Mouse (Mus musculus) stomach, embryonic 14.5 days (tissue): Measurements from ENCODE around the gene Pald1. TPM values are rescaled to one million over a fixed set of nuclear protein-coding genes. Genes with fewer than 3 reads are reported as not detected.

Experiments
- ATAC-seq: fragments of 200-750 bp; cut with Nextera tagmentation; 2 replicates; pipeline ENCODE4 v1.8.0; 2017; ENCODE audit warnings: low read depth, moderate TSS enrichment; ENCODE audit not compliant: insufficient number of reproducible peaks, insufficient read depth, low FRiP score
- H3K27ac ChIP-seq: fragments of 300-500 bp; sonication (generic); 2 replicates; pipeline ENCODE4 v1.5.1; 2014; ENCODE audit warnings: mild to moderate bottlenecking, low read length, moderate library complexity, mixed read lengths
- H3K27me3 ChIP-seq: fragments of 300-500 bp; sonication (generic); 2 replicates; pipeline ENCODE4 v1.6.1; 2014; ENCODE audit warnings: low read length, control low read depth, mixed read lengths; ENCODE audit not compliant: control insufficient read depth, insufficient read depth
- H3K36me3 ChIP-seq: fragments of 300-500 bp; sonication (generic); 2 replicates; pipeline ENCODE4 v1.6.1; 2014; ENCODE audit warnings: mild to moderate bottlenecking, control low read depth, low read length, moderate library complexity, mixed read lengths; ENCODE audit not compliant: control insufficient read depth, insufficient read depth
- H3K4me1 ChIP-seq: fragments of 300-500 bp; sonication (generic); 2 replicates; pipeline ENCODE4 v1.6.1; 2014; ENCODE audit warnings: low read length, control low read depth, mixed read lengths; ENCODE audit not compliant: control insufficient read depth, insufficient read depth
- H3K4me2 ChIP-seq: fragments of 300-500 bp; sonication (generic); replicated peaks from 2 replicates; pipeline ENCODE4 v1.6.1; 2014; ENCODE audit warnings: low read depth, low read length, control low read depth
- H3K4me3 ChIP-seq: fragments of 300-500 bp; sonication (generic); 2 replicates; pipeline ENCODE4 v1.5.1; 2014; ENCODE audit warnings: low read depth, low read length, control low read depth
- H3K9ac ChIP-seq: fragments of 300-500 bp; sonication (generic); replicated peaks from 2 replicates; pipeline ENCODE4 v1.6.1; 2014; ENCODE audit warnings: low read depth, mild to moderate bottlenecking, control low read depth, low read length, moderate library complexity, mixed read lengths
- H3K9me3 ChIP-seq: fragments of 300-500 bp; sonication (generic); 2 replicates; pipeline ENCODE4 v1.6.1; 2016; ENCODE audit warnings: low read depth, low read length, control low read depth; ENCODE audit not compliant: control insufficient read depth
- WGBS: fragments of 180-500 bp; shearing (Covaris S2); extraction: QIAGEN DNeasy Blood & Tissue Kit; methylation state at CpG from one replicate; pipeline ENCODE4 v1.1.7; 2014; 5-methylcytosine and 5-hydroxymethylcytosine counted together
- polyA plus RNA-seq: library from polyadenylated mRNA; unstranded; fragments of >200 nt; fragmentation: Nextera tagmentation; extraction: Ambion mirVana; gene quantifications from 2 replicates; pipeline ENCODE4 v1.2.1, GENCODE M21; 2014

Pald1 gene
- polyA plus RNA-seq, 1 experiment from 2014 or later = 14.8 TPM

- Histone ChIP-seq H3K4me3 (no peak overlapping the region), H3K36me3 (no peaks in the 10 kb centered on the region), H3K9ac (no peak overlapping the region), H3K27me3 (peaks cover 32% of the 10 kb centered on the region), H3K4me2 (no peak overlapping the region), H3K9me3 (no peaks in the 10 kb centered on the region), H3K4me1 (peaks cover 9% of the 10 kb centered on the region; the same call in 1 of the 2 replicates), H3K27ac (no peak overlapping the region)
- no peak for ATAC-seq
- 22% methylated on average over 8 of the region's 8 CpGs for WGBS
Observed at GRCm38 (mm10) chr10:61415890-61416289, 32.6 kb upstream of the Pald1 start.

DNA sequence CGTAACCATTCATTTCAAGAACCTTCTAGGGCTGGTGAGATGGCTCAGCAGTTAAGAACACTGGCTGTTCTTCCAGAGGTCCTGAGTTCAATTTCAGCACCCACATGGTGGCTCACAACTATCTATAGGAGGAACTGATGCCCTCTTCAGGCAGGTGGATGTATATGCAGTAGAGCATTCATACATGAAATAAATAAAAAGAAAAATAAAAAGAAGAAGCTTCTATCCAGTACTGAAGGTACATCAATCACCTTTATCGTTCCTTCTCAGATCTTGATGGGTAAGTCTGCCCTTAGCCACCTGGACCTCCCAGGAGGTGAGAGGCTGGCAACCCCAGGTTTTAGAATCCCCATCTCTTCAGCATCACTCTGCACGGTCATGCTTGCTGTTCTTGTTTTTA is 31.9 kb upstream of the Pald1 start:
- ATAC-seq = no peak
- Histone ChIP-seq H3K9ac (no peak overlapping the region), H3K9me3 (no peaks in the 10 kb centered on the region), H3K27ac (no peak overlapping the region), H3K36me3 (no peaks in the 10 kb centered on the region), H3K4me3 (no peak overlapping the region), H3K27me3 (peaks cover 32% of the 10 kb centered on the region), H3K4me1 (peaks cover 9% of the 10 kb centered on the region; the same call in 1 of the 2 replicates), H3K4me2 (no peak overlapping the region)
- 60% methylated on average over 3 of the region's 3 CpGs for WGBS

DNA sequence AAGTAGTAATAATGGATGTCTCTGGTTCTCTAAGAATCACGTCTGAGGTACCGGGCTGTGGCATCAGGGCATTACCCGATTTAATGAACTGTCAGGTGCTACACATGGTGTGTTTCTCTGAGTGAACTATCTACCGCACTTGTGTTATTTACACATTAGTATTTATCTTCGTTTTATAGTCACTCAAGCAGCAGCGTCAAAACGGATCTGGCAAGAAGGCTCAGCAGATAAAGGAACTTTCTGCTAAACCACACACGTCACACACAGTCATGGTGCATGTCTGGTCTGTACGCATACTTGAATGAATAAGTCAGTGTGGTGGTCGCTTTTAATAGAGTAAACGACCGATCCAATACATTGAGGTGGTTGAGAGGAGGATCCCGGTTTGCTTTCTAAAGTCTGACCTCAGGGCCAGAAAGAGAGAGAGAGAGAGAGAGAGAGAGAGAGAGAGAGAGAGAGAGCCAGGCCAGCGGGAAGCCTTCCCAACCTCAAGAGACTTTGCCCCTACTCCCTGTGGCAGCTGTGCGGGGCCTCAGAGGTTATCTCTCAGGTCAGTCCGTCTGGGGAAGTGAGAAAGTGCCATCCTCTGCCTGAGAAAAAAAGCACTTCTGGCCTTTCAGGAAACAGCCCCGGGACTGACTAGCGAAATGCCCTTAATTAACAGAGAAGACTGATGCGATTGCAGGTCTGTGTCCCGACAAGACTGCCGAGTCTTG is 29.7 kb upstream of the Pald1 start:
- no peaks in the 10 kb centered on the region for H3K36me3 ChIP-seq
- peaks cover 18% of the 10 kb centered on the region for H3K27me3 ChIP-seq
- no peak overlapping the region for H3K4me2 ChIP-seq
- no peak overlapping the region for H3K27ac ChIP-seq
- H3K9me3 ChIP-seq = no peaks in the 10 kb centered on the region
- H3K4me3 ChIP-seq = no peak overlapping the region
- WGBS = 21% methylated on average over 21 of the region's 21 CpGs
- H3K9ac ChIP-seq = no peak overlapping the region
- ATAC-seq = peak; percentile 53; the same call in 1 of the 2 replicates
- H3K4me1 ChIP-seq = peaks cover 4% of the 10 kb centered on the region; the same call in 1 of the 2 replicates

DNA sequence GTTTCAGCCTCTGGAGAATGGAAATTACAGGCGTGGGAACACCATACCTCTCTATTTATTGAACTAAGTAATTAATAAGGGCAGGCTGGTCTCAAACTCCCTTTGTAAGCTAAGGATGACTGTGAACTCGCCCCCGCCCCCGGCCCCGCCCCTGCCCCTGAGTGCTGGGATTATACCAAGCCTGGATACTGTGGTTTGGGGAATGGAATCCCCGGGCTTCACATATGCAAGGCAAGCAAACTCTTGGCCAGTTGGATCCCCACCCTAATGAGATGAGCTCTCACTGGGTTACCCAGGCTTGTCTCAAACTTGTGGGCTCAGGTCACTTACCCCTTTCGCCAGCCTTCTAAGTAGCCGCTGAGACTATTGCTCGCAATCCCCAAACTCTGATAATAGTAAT is 26.9 kb upstream of the Pald1 start:
- H3K9ac ChIP-seq = no peak overlapping the region
- H3K27me3 ChIP-seq = no peaks in the 10 kb centered on the region
- H3K4me1 ChIP-seq = no peaks in the 10 kb centered on the region
- H3K4me3 ChIP-seq = no peak overlapping the region
- WGBS = 28% methylated on average over 9 of the region's 9 CpGs
- ATAC-seq = no peak
- no peak overlapping the region for H3K27ac ChIP-seq
- H3K9me3 ChIP-seq = no peaks in the 10 kb centered on the region; the same call in 1 of the 2 replicates
- no peaks in the 10 kb centered on the region for H3K36me3 ChIP-seq
- no peak overlapping the region for H3K4me2 ChIP-seq

DNA sequence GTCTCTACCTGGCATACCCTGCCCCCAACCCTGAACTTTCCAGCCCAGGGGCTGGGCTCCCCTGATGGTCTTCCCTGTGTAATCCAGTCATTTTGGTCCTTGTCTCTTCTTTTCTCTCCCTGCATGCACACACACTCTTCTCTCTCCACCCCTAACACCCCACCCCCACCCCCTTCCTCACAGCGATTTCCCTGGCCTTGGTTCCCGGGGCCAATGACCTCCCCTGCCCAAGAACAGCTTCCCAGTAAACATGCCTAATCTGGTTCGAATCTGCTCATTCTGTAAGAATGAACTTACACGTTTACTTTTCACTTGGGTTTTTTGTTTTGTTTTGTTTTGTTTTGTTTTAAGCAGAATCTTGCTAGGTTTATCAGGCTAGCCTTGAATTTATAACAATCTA is 26.4 kb upstream of the Pald1 start:
- H3K4me2 ChIP-seq = no peak overlapping the region
- no peak overlapping the region for H3K4me3 ChIP-seq
- H3K27ac ChIP-seq = no peak overlapping the region
- no peaks in the 10 kb centered on the region for H3K36me3 ChIP-seq
- no peaks in the 10 kb centered on the region for H3K4me1 ChIP-seq
- 2% methylated on average over 4 of the region's 4 CpGs for WGBS
- no peaks in the 10 kb centered on the region for H3K27me3 ChIP-seq
- H3K9ac ChIP-seq = no peak overlapping the region
- ATAC-seq = no peak
- H3K9me3 ChIP-seq = no peaks in the 10 kb centered on the region; the same call in 1 of the 2 replicates

- H3K36me3 ChIP-seq = no peaks in the 10 kb centered on the region
- no peaks in the 10 kb centered on the region for H3K4me1 ChIP-seq
- no peak overlapping the region for H3K4me3 ChIP-seq
- ATAC-seq = no peak
- H3K9me3 ChIP-seq = no peaks in the 10 kb centered on the region; the same call in 1 of the 2 replicates
- no peaks in the 10 kb centered on the region for H3K27me3 ChIP-seq
- 10% methylated on average over 10 of the region's 10 CpGs for WGBS
- no peak overlapping the region for H3K9ac ChIP-seq
- no peak overlapping the region for H3K4me2 ChIP-seq
- H3K27ac ChIP-seq = no peak overlapping the region
Observed at GRCm38 (mm10) chr10:61405958-61406357, 22.6 kb upstream of the Pald1 start.

- 85% methylated on average over 2 of the region's 2 CpGs for WGBS
- H3K27ac ChIP-seq = no peak overlapping the region
- H3K4me3 ChIP-seq = no peak overlapping the region
- ATAC-seq = no peak
- H3K27me3 ChIP-seq = no peaks in the 10 kb centered on the region
- no peaks in the 10 kb centered on the region; the same call in 1 of the 2 replicates for H3K9me3 ChIP-seq
- no peaks in the 10 kb centered on the region for H3K36me3 ChIP-seq
- no peak overlapping the region for H3K4me2 ChIP-seq
- no peak overlapping the region for H3K9ac ChIP-seq
- H3K4me1 ChIP-seq = no peaks in the 10 kb centered on the region
Observed at GRCm38 (mm10) chr10:61402911-61403310, 19.6 kb upstream of the Pald1 start.

DNA sequence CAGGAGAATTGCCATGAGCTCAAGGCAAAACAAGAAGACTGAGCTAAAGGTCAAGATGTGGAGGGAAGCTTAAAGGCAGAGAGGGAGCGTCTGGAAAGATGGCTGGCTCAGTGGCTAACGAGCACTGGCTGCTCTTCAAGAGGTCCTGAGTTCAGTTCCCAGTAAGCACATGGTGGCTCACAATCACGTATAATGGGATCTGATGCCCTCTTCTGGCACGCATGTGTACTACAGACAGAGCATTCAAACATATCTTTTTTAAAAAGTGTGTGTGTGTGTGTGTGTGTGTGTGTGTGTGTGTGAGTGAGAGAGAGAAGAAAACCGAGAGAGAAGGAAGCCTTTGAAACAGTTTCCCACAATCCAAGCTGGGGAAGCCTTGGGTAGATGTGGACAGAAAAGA is 19.1 kb upstream of the Pald1 start:
- Histone ChIP-seq H3K9me3 (no peaks in the 10 kb centered on the region; the same call in 1 of the 2 replicates), H3K4me1 (no peaks in the 10 kb centered on the region), H3K36me3 (no peaks in the 10 kb centered on the region), H3K27ac (no peak overlapping the region), H3K9ac (no peak overlapping the region), H3K4me2 (no peak overlapping the region), H3K4me3 (no peak overlapping the region), H3K27me3 (no peaks in the 10 kb centered on the region)
- 80% methylated on average over 5 of the region's 5 CpGs for WGBS
- no peak for ATAC-seq

GRCm38 (mm10) chr10:61400407-61400806 is 17.1 kb upstream of the Pald1 start:
- WGBS = 90% methylated on average over 5 of the region's 5 CpGs
- no peaks in the 10 kb centered on the region for H3K9me3 ChIP-seq

More at GRCm38 (mm10) chr10:61400407-61400806, 17.1 kb upstream of the Pald1 start:
- no peak overlapping the region for H3K4me2 ChIP-seq
- no peaks in the 10 kb centered on the region for H3K27me3 ChIP-seq
- no peak overlapping the region for H3K27ac ChIP-seq
- H3K4me3 ChIP-seq = no peak overlapping the region
- ATAC-seq = no peak
- H3K36me3 ChIP-seq = no peaks in the 10 kb centered on the region
- no peaks in the 10 kb centered on the region for H3K4me1 ChIP-seq
- H3K9ac ChIP-seq = no peak overlapping the region
